Mouse (Mus musculus) forebrain, embryonic 10.5 days (tissue): ENCODE measurements around the gene Gm5134. TPM values are rescaled to one million over a fixed set of nuclear protein-coding genes. Genes with fewer than 3 reads are reported as not detected.

Experiments used
- DNase-seq: peaks from one replicate; pipeline ENCODE4 v3.0.0-alpha.2; 2017; ENCODE audit warnings: low spot score; ENCODE audit errors: extremely low spot score
- H3K27ac ChIP-seq: fragments of 300-500 bp; sonication (generic); 2 replicates; pipeline ENCODE4 v1.5.1; 2016; ENCODE audit warnings: mild to moderate bottlenecking
- H3K27me3 ChIP-seq: fragments of 300-500 bp; sonication (generic); 2 replicates; pipeline ENCODE4 v1.6.1; 2016; ENCODE audit warnings: mild to moderate bottlenecking; ENCODE audit not compliant: poor library complexity, severe bottlenecking
- H3K36me3 ChIP-seq: fragments of 300-500 bp; sonication (generic); replicated peaks from 2 replicates; pipeline ENCODE4 v1.6.1; 2016; ENCODE audit warnings: mild to moderate bottlenecking, moderate library complexity
- H3K4me1 ChIP-seq: fragments of 300-500 bp; sonication (generic); 2 replicates; pipeline ENCODE4 v1.6.1; 2016
- H3K4me3 ChIP-seq: fragments of 300-500 bp; sonication (generic); 2 replicates; pipeline ENCODE4 v1.5.1; 2016; ENCODE audit warnings: mild to moderate bottlenecking, moderate library complexity
- H3K9me3 ChIP-seq: fragments of 300-500 bp; sonication (generic); 2 replicates; pipeline ENCODE4 v1.6.1; 2016; ENCODE audit warnings: mild to moderate bottlenecking, moderate library complexity
- WGBS: fragments of 180-500 bp; shearing (Covaris S2); methylation state at CpG from one replicate; pipeline ENCODE4 v1.1.7; 2016; 5-methylcytosine and 5-hydroxymethylcytosine counted together
- microRNA-seq: library from miRNA; unstranded; fragments of <30 nt; microRNA quantifications from one replicate; pipeline ENCODE4, GENCODE M21; 2017
- polyA plus RNA-seq: library from polyadenylated mRNA; unstranded; fragments of >200 nt; fragmentation: Nextera tagmentation; extraction: Ambion mirVana; gene quantifications from 2 replicates; pipeline ENCODE4 v1.2.1, GENCODE M21; 2016

The Gm5134 gene
- polyA plus RNA-seq, 1 experiment from 2014 or later = 0.19 TPM

DNA sequence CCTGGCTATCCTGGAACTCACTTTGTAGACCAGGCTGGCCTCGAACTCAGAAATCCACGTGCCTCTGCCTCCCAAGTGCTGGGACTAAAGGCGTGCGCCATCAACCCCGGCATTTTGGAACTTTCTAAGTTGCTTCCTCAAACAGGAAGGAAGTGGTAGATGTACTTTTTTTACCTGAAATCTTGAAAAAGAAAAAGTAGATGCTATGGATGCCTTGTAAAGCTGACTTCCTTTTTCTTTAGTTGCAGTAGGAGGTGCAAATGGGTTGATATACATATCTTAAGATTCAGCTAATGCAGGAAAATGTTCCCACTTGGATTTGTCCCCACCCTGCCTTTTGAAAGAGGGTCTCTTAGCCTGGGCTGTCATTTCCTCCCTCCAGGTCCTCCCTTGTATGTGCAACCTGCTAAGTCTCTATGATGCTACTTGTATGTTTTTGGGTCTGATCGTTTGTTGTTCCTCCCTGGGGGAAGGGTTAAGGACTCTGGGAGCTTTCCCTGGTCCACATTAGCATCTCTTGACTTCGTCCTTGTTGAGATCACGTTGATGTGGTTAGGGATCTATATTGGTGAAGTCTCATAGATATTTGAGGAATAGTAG, 79.8 kb downstream of the Gm5134 start:
- H3K4me3 ChIP-seq = peak overlapping the region; percentile 93; the same call in 1 of the 2 replicates
- H3K27me3 ChIP-seq = no peaks in the 10 kb centered on the region
- peaks cover 13% of the 10 kb centered on the region for H3K4me1 ChIP-seq
- no peak for DNase-seq
- H3K36me3 ChIP-seq = peaks cover 54% of the 10 kb centered on the region
- H3K9me3 ChIP-seq = peaks cover 5% of the 10 kb centered on the region
- no peak overlapping the region for H3K27ac ChIP-seq
- WGBS = 96% methylated on average over 8 of the region's 8 CpGs

DNA sequence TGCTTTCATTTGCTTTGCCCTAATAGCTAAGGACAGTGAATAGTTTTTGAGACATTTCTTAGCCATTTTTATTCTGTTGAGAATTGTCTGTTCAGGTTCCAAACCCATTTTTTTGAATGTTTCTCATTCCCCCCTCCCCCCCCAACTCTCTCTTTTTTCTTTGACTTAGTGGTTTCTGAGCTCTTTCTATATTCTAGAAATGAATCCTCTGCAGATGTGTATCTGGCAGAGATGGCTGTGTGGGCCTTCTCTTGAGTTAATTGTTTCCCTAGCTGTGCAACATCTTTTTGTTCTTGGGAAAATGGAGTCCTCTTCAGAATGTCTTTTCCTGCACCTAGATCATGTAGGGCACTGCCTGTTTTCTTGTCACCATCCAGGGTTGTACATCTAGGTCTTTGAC, 81.0 kb downstream of the Gm5134 start:
- Histone ChIP-seq H3K27me3 (no peaks in the 10 kb centered on the region), H3K36me3 (peaks cover 65% of the 10 kb centered on the region), H3K4me3 (no peak overlapping the region), H3K9me3 (peaks cover 5% of the 10 kb centered on the region), H3K4me1 (peaks cover 13% of the 10 kb centered on the region), H3K27ac (no peak overlapping the region)
- no peak for DNase-seq

DNA sequence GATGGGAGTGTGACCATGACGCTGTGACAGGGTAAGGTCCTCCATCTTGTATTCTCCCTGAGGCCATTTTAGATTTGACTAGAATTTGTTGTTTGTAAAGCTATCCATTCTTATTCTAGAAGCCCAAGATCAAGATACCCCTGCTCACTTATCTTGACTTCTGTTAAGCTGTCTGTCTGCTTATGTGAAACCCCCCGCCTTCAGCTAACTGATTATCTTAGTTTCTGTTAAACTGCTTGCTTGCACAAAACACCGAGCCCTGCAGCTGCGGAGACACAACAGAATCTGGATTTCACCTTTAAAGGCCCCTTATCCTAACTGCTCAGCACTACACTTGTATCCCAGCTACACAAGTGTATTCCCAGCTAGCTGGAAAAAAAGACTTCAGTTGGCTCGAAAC, 82.6 kb downstream of the Gm5134 start:
- H3K4me3 ChIP-seq = no peak overlapping the region
- peaks cover 5% of the 10 kb centered on the region for H3K9me3 ChIP-seq
- no peaks in the 10 kb centered on the region for H3K27me3 ChIP-seq
- peaks cover 11% of the 10 kb centered on the region for H3K4me1 ChIP-seq
- 95% methylated on average over 5 of the region's 5 CpGs for WGBS
- H3K27ac ChIP-seq = no peak overlapping the region
- peaks cover 80% of the 10 kb centered on the region for H3K36me3 ChIP-seq
- no peak for DNase-seq

DNA sequence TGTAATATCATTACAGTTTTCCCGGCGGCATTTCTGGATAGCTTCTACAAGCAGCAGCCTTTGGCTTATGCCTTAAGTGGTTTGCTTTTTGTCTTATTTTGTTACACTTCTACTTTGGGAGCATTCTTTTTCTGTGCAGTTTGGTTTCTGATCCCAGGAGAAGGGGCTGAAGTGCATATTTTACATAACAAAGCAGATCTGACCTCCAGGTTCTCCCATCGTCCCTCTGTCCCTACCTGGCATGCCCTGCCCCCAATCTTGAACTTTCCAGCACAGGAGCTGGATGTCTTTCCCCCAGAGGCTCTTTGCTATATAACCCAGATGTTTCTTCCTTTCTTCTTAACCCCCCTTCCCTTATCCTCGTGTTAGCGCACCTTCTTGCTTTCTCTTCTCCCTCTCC, 91.0 kb downstream of the Gm5134 start:
- peaks cover 30% of the 10 kb centered on the region for H3K4me1 ChIP-seq
- H3K27ac ChIP-seq = no peak overlapping the region
- DNase-seq = no peak
- 51% methylated on average over 5 of the region's 5 CpGs for WGBS
- no peaks in the 10 kb centered on the region for H3K9me3 ChIP-seq
- no peaks in the 10 kb centered on the region for H3K27me3 ChIP-seq
- peaks cover 40% of the 10 kb centered on the region for H3K36me3 ChIP-seq
- H3K4me3 ChIP-seq = no peak overlapping the region

DNA sequence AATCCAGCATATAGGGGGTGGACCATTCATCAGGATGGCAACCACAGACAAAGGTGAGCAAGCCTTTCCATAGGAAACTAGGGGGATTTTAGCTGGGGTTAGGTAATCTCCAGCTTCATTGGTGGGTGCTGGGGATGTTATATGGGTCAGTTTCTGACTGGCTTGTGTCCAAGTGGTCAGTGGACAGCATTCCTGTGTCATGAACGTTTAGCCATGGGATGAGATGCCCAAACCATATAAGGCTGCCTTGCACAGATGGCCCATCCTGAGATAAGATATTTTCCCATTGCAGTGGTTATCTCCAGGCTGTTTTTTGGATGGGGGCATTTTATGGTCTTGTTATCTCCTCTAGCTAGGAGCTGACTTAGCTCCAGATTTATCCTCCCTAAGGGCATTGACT, 92.4 kb downstream of the Gm5134 start:
- no peak for DNase-seq

DNA sequence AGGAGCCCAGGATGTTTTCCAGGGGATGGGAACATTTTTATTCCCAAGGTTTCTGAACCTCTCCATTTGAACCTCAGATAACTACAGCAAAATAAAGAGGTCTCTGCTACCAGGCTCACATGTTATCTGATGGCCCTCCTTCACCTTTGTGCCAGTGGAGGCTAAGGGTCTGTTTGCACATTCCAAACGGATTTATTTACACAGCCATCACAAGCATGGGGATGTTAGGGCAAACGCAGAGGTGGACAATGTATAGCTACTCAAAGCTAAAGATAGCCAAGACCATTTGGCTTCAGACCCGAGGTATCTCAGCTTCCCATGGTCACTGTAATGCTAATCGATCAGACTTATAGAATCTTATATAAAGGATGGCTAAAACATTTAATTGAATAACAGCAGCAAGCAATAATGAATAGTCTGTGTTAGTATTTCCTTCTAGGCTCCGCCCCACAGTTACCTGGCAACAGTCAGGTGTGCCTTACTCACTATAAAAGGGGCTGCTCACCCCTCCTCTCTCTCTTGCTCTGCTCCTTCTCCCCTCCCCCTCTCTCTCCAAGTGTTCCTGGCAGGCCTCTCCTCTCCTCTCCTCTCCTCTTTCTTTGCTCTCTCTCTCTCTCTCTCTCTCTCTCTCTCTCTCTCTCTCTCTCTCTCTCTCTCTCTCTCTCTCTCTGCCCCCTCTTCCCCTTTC, 93.0 kb downstream of the Gm5134 start:
- WGBS = 61% methylated on average over 5 of the region's 5 CpGs
- Histone ChIP-seq H3K27ac (no peak overlapping the region), H3K9me3 (peaks cover 4% of the 10 kb centered on the region; the same call in 1 of the 2 replicates), H3K36me3 (peaks cover 22% of the 10 kb centered on the region), H3K27me3 (no peaks in the 10 kb centered on the region), H3K4me1 (peaks cover 30% of the 10 kb centered on the region), H3K4me3 (no peak overlapping the region)
- no peak for DNase-seq

More for the DNA sequence above, 92.4 kb downstream of the Gm5134 start:
- Histone ChIP-seq H3K9me3 (peaks cover under 1% of the 10 kb centered on the region; the same call in 1 of the 2 replicates), H3K4me3 (no peak overlapping the region), H3K36me3 (peaks cover 26% of the 10 kb centered on the region), H3K27me3 (no peaks in the 10 kb centered on the region), H3K27ac (no peak overlapping the region), H3K4me1 (peaks cover 30% of the 10 kb centered on the region)
- WGBS = 76% methylated on average over 1 of the region's 1 CpGs

DNA sequence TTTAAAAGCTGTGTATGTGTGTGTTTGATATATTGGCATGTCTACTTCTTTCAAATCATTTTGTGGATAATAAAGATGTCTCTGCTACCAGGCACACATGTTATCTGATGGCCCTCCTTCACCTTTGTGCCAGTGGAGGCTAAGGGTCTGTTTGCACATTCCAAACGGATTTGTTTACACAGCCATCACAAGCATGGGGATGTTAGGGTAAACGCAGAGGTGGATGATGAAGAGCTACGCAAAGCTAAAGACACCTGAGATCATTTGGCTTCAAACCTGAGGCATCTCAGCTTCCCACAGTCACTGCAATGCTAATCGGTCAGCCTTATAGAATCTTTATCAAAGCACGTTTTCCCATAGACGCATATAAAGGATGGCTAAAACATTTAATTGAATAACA, 94.7 kb downstream of the Gm5134 start:
- 61% methylated on average over 6 of the region's 6 CpGs for WGBS
- H3K4me1 ChIP-seq = peaks cover 30% of the 10 kb centered on the region
- H3K27me3 ChIP-seq = no peaks in the 10 kb centered on the region
- no peak overlapping the region for H3K4me3 ChIP-seq
- H3K27ac ChIP-seq = no peak overlapping the region
- H3K9me3 ChIP-seq = peaks cover 4% of the 10 kb centered on the region; the same call in 1 of the 2 replicates
- peaks cover 6% of the 10 kb centered on the region for H3K36me3 ChIP-seq
- DNase-seq = no peak

DNA sequence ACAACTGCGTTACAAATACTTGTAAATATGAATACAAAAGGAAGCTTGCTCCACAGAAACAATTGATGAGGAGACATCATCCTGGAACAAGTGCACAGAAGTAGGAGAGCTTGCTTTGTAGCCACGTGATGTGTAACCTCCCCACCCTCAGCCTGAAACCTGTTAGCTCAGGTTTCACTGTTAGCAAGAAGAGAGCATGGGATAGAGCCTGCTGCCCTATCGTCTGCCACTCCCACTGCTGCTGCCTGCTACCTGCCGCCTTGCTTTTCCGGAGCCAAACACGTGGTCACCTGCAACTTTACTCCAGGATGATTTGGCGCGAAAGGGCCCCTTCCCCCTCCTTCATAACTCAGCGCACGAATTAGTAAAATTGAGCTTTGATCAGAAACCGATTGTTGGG, 97.5 kb downstream of the Gm5134 start:
- DNase-seq = no peak
- Histone ChIP-seq H3K36me3 (no peaks in the 10 kb centered on the region), H3K9me3 (peaks cover 4% of the 10 kb centered on the region; the same call in 1 of the 2 replicates), H3K4me3 (no peak overlapping the region), H3K4me1 (peaks cover 17% of the 10 kb centered on the region), H3K27me3 (no peaks in the 10 kb centered on the region), H3K27ac (no peak overlapping the region)
- WGBS = 85% methylated on average over 11 of the region's 11 CpGs

Small RNAs within 50 kb of the gene (microRNA-seq; reads per million reads assigned to microRNA genes)
- not detected for gene Mir6409

Other genes with a start within 250 kb of the Gm5134 start
- 34.6 and 36.6 TPM in 2 replicates for gene Cabin1, start 190.2 kb upstream of the Gm5134 start, polyA plus RNA-seq
- 95.4 and 99.6 TPM in 2 replicates for gene Ddt, start 181.1 kb upstream of the Gm5134 start, polyA plus RNA-seq
- gene Gm20441, start 173.6 kb upstream of the Gm5134 start, polyA plus RNA-seq = not detected in 2 replicates
- 1.1 and 1.9 TPM in 2 replicates for gene Gstt3, start 173.1 kb upstream of the Gm5134 start, polyA plus RNA-seq
- gene Gstt1, start 155.9 kb upstream of the Gm5134 start, polyA plus RNA-seq = 3.8 and 4.4 TPM in 2 replicates
- not detected in 2 replicates for gene Gstt4, start 132.0 kb upstream of the Gm5134 start, polyA plus RNA-seq
- gene Gstt2, start 117.1 kb upstream of the Gm5134 start, polyA plus RNA-seq = 7.3 and 8.3 TPM in 2 replicates
- 3,631 and 3,763 TPM in 2 replicates for gene Mif, start 94.3 kb upstream of the Gm5134 start, polyA plus RNA-seq
- gene Derl3, start 61.1 kb upstream of the Gm5134 start, polyA plus RNA-seq = 1.8 and 2.4 TPM in 2 replicates
- 275 and 283 TPM in 2 replicates for gene Smarcb1, start 32.9 kb upstream of the Gm5134 start, polyA plus RNA-seq
- 8.8 and 10.7 TPM in 2 replicates for gene Chchd10, start 21.4 kb upstream of the Gm5134 start, polyA plus RNA-seq
- gene Mmp11, start 18.0 kb upstream of the Gm5134 start, polyA plus RNA-seq = 22.5 and 24.6 TPM in 2 replicates
- 0.26 TPM in 1 of 2 replicates, not detected in the other for gene Gm867, start 13.8 kb upstream of the Gm5134 start, polyA plus RNA-seq
- gene Vpreb3, start 11.5 kb upstream of the Gm5134 start, polyA plus RNA-seq = 0.48 and 0.63 TPM in 2 replicates
- 35.5 and 38.1 TPM in 2 replicates for gene Zfp280b, start 78.1 kb downstream of the Gm5134 start, polyA plus RNA-seq
- gene Slc5a4b, start 156.4 kb downstream of the Gm5134 start, polyA plus RNA-seq = not detected in 2 replicates
- not detected in 2 replicates for gene Slc5a4a, start 192.9 kb downstream of the Gm5134 start, polyA plus RNA-seq